Mouse (Mus musculus) frontal cortex, postnatal 25 days (tissue): ENCODE results near the gene Apbb1ip.
"Not testable (repeated sequence)": the region's sequence is repeated elsewhere in the genome, so short reads cannot be mapped to it uniquely, and the experiment has no call there.

Source experiments
- DNase-seq, 2 experiments: peaks; one replicate each; pipeline ENCODE4 v3.0.0; 2022; ENCODE audit warnings: low spot score in 2 of 2

Apbb1ip gene

GRCm38 (mm10) chr2:22845514-22845913, 71.6 kb downstream of the Apbb1ip start:
- DNase-seq, result no peak

GRCm38 (mm10) chr2:22851900-22852299, 78.0 kb downstream of the Apbb1ip start:
- no peak for DNase-seq

DNA sequence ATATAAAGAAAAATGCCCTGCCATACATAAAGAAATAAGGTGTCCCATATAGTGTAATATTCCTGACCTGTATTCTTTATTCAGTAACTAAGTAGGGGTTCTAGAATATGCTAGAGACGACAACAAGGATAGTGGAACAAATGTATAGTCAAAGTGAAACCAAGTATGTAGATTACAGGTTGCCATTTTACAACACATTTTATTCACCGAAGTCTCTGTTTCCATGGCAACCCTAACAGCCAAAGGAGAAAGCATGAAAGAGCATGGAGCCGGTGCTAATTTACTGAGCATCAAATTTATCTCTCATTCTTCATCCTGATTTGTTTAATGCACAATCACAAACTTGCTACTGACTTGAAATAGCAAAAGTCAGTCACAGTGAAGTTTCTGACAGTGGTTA, 83.6 kb downstream of the Apbb1ip start:
- no peak for DNase-seq

DNA sequence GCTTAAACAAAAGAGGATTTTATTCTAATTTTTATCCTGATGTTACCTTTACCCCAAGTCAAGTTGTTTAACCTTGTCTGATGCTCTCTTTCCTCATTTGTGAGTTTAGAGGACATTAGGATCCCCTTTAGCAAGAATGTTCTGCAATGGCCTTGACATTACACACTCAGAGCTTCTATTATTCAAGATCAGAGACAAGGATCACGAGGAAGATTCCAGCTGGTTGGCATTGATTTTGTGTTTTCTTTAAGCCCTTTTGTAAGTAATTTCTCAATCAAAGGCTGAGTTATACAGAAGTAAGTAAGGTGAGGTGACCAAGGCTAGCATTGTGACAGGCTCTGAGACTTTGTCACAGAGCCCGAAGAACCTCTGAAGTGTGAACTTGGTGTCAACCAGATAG, 88.3 kb downstream of the Apbb1ip start:
- DNase-seq, result no peak

DNA sequence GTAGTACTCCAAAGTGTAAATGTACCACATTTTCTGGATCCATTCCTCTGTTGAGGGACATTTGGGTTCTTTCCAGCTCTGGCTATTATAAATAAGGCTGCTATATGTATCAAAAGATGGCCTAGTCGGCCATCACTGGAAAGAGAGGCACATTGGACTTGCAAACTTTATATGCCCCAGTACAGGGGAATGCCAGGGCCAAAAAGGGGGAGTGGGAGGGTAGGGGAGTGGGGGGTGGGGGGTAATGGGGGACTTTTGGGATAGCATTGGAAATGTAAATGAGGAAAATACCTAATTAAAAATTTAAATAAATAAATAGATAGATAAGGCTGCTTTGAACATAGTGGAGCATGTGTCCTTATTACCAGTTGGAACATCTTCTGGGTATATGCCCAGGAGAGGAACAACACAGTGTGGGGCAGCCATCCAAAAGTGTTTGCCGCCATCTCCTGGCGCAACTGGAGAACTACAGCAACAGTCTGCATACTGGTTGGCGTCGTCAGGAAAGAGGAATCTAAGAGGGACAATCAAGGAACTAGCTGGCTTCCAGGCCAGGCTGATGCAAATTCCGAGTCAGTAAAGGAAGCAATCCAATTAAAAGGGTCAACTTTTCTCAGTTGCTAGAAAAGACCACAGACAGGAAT, 90.6 kb downstream of the Apbb1ip start:
- peak; percentile 39 to 66 for DNase-seq

DNA sequence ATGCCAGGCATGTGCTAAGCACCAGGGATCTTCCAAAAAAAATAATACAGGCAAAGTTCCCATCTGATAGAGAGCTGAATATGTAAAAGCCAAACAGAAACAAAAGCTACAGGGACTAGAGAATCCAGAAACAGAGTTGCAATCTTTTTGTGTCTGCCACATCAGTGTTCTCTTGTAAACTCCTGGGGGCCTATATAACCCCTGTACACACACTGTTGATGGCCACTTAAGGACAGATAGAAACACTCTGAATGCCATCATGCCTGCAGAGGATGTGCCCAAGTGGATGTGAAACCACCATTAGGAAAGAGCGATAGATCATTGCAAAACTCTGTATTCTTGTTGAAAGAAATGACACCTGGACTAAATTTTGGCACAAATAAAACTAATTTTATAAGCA, 91.9 kb downstream of the Apbb1ip start:
- DNase-seq, result no peak

DNA sequence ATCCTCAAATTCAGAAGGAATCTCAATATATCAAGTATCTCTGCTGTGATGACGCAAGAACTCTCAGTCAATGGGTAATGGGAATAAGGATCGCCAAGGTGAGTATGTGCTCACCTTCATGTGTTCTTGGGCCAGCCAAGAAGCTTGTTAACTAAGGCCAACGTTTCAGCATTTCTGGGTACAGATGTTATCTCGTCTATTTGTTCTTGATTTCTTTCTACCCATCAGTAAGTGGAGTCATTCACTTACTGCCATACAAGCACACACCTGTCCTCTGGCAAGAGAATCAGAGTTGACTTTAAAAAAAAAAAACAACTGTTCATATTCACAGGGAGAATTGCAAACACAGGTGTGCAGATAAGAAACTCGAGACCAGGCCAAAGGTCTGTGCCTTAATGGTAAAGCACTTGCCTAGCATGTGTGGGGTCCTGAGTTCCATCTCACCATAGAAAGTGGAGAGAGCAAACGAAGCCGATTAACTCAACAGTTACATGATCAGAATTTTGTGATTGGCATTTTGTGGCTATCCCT, 93.1 kb downstream of the Apbb1ip start:
- no peak for DNase-seq

DNA sequence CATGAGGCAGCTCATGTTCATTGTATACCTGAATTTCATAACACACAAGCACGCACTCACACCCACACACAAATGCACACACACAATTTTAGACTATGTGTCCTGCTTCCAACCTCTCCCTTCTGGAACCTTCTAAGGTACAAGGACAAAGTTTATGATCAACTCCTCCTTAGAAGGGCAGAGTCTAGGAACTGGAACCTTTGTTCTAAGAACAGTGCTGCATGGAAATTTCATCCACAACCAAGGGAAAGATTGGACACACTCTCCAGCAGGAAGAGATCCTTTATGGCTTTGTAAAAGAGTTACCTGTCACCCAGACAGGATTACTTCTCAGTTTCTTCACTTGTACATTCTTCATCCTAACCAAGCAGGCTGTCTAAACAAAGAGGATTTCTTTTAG, 99.3 kb downstream of the Apbb1ip start:
- no peak for DNase-seq

DNA sequence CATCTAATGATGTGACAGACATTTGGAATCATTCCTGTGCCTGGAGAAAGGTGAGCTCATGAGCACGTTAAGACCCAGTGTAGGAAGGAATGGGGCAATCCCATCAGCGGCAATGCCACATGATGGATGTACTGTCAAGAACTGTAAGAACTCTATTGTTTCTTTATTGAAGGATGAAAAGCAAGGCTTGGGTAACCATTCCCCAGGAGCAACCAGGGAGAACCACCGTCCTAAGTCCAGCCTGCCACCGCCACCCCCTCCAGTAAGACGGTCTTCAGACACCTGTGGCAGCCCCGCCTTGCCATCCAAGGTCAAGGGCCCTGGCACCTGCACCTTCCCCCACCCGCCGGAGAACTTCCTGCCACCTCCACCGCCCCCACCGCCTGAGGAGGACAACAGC, 100.7 kb downstream of the Apbb1ip start:
- no peak for DNase-seq

DNA sequence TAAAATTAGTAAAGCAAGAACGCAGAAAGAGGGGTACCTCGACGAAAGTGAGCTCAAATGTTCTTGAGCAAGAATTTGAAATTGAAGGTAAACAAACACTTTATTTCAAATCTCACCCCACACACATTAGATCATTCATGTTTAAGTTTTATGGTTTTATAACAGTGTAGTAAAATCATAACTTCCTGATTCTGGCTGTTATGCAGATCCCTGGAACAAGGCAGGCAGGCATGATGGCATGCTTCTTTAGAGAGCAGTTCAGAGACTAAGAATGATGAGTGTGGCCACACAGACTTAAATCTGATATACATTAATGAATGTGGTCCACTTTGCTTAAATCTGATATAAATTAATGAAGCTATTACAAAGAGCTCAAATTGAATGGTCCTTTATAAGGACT, 102.7 kb downstream of the Apbb1ip start:
- no peak for DNase-seq

DNA sequence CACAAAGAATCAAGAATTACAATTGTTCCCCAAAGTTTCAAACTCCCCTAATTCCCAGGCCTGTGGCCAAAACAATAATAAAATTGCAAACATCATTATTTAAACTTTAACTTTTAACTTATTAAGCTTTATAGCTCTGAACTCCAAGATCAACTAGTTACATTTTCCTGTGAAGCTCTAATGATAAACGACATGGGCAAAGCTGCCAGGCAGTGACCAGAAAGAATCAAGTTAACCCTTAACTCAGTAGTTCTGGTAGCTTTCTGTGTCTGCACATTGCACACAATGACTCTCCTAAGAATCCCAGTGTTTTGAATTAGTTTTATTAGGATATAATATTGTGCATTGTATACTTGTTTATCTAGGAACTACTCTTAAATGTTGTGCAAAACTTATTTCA, 104.9 kb downstream of the Apbb1ip start:
- no peak for DNase-seq

DNA sequence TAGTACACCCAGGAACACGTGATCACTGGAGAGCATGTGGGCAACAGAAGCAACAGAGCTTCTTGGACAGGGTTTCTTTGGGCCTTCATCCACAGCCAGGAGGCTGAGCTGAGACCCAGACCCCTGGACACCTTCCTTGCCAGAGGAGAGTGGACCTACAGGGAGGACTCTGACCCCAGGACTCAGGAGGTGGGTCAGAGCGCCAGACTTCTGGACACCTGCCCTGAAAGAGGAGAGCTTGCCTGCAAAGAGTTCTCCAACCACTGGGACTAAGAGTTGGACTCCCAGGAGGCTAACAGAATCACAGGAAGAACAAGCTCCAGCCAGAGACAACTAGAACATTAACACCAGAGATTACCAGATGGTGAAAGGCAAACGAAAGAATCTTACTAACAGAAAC, 106.8 kb downstream of the Apbb1ip start:
- DNase-seq, result not testable (repeated sequence)

DNA sequence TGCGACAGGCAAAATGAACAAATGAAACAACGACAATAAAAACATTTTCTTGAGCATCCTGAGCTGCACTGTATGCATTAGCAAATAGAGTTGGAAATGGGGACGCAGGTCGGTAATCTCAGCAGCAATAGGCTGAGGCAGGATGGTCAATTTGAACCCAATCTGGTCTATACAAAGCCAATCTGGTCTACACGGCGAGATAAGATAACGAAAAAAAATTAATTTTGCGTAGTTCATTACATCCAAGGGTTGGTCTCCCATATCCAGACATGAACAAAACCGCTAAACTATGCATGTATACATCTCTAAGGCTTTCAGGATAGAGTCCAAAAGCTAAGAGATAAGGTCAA, 121.0 kb downstream of the Apbb1ip start:
- DNase-seq, result no peak

- DNase-seq, result peak; percentile 66 to 80
Observed at GRCm38 (mm10) chr2:22895282-22896273, 121.7 kb downstream of the Apbb1ip start, which contains the start of gene Pdss1. Gene Pdss1, plus strand, starts transcription at chr2:22895522.

- no peak for DNase-seq
Observed at GRCm38 (mm10) chr2:22903947-22904346, 130.1 kb downstream of the Apbb1ip start.

DNA sequence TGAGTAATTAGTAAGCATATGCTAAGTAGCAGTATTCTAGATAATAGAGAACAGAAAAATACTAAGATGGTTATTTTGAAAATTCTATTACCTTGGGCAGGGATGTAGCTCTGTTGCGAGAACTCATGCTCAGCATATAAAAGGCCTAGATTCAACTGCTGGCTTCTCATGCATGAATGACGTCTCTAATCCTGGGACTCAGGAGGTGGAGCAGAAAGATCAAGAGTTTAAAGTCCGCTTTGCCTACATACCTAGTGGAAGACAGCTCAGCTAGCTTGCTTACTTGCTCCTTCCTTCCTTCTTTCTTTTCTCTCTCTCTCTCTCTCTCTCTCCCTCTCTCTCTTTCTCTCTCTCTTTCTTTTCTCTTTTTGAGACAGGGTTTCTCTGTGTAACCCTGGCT, 140.5 kb downstream of the Apbb1ip start:
- DNase-seq, result no peak

- no peak for DNase-seq
Observed at GRCm38 (mm10) chr2:22918651-22919050, 144.8 kb downstream of the Apbb1ip start.
